Mouse (Mus musculus) intestine, postnatal 0 days (tissue): Measurements from ENCODE around the gene Gsk3b. TPM values are rescaled to one million over a fixed set of nuclear protein-coding genes. Genes with fewer than 3 reads are reported as not detected.
A peak's percentile ranks its signal among the peaks of the same experiment; 100 is the strongest.

Experiments
- ATAC-seq: fragments of 200-750 bp; cut with Nextera tagmentation; 2 replicates; pipeline ENCODE4 v1.8.0; 2017; ENCODE audit warnings: mild to moderate bottlenecking, moderate TSS enrichment, moderate library complexity
- H3K27ac ChIP-seq: fragments of 300-500 bp; sonication (generic); 2 replicates; pipeline ENCODE4 v1.5.1; 2014; ENCODE audit warnings: mild to moderate bottlenecking, low read depth, low read length, moderate library complexity
- H3K27me3 ChIP-seq: fragments of 300-500 bp; sonication (generic); replicated peaks from 2 replicates; pipeline ENCODE4 v1.6.1; 2014; ENCODE audit warnings: low read length, mixed read lengths; ENCODE audit not compliant: control insufficient read depth, insufficient read depth
- H3K36me3 ChIP-seq: fragments of 300-500 bp; sonication (generic); 2 replicates; pipeline ENCODE4 v1.6.1; 2014; ENCODE audit warnings: mild to moderate bottlenecking, moderate library complexity; ENCODE audit not compliant: control insufficient read depth, insufficient read depth
- H3K4me1 ChIP-seq: fragments of 300-500 bp; sonication (generic); replicated peaks from 2 replicates; pipeline ENCODE4 v1.6.1; 2014; ENCODE audit warnings: antibody characterized with exemption, low read length, mixed read lengths; ENCODE audit not compliant: control insufficient read depth, insufficient read depth
- H3K4me2 ChIP-seq: fragments of 300-500 bp; sonication (generic); replicated peaks from 2 replicates; pipeline ENCODE4 v1.6.1; 2014; ENCODE audit warnings: low read depth, mild to moderate bottlenecking, moderate library complexity
- H3K4me3 ChIP-seq: fragments of 300-500 bp; sonication (generic); 2 replicates; pipeline ENCODE4 v1.5.1; 2014; ENCODE audit warnings: low read depth, low read length
- H3K9ac ChIP-seq: fragments of 300-500 bp; sonication (generic); 2 replicates; pipeline ENCODE4 v1.6.1; 2014; ENCODE audit warnings: mild to moderate bottlenecking, low read depth, low read length
- H3K9me3 ChIP-seq: fragments of 300-500 bp; sonication (generic); 2 replicates; pipeline ENCODE4 v1.6.1; 2016; ENCODE audit warnings: mixed run types; ENCODE audit not compliant: control insufficient read depth
- CTCF ChIP-seq: sonication (generic); IDR thresholded peaks from 2 replicates; pipeline ENCODE4 v1.5.1; 2016; ENCODE audit warnings: low read depth, mild to moderate bottlenecking, control low read depth, antibody characterized with exemption, moderate library complexity
- WGBS: fragments of 180-500 bp; shearing (Covaris S2); extraction: QIAGEN DNeasy Blood & Tissue Kit; methylation state at CpG from one replicate; pipeline ENCODE4 v1.1.7; 2014; 5-methylcytosine and 5-hydroxymethylcytosine counted together
- polyA plus RNA-seq: library from polyadenylated mRNA; unstranded; fragments of >200 nt; fragmentation: Nextera tagmentation; extraction: Ambion mirVana; gene quantifications from 2 replicates; pipeline ENCODE4 v1.2.1, GENCODE M21; 2015

Gene Gsk3b
- polyA plus RNA-seq, 1 experiment from 2014 or later = 27.0 TPM

GRCm38 (mm10) chr16:38097521-38097920 is 8.7 kb downstream of the Gsk3b start:
- H3K27ac ChIP-seq = peak overlapping the region; percentile 5; the same call in 1 of the 2 replicates
- no peak overlapping the region for H3K9ac ChIP-seq
- no peak overlapping the region for H3K4me2 ChIP-seq
- peaks cover 9% of the 10 kb centered on the region; the same call in 1 of the 2 replicates for H3K4me1 ChIP-seq
- H3K9me3 ChIP-seq = no peaks in the 10 kb centered on the region
- WGBS = 69% methylated on average over 9 of the region's 9 CpGs
- ATAC-seq = no peak
- H3K36me3 ChIP-seq = 0 out of 2 replicates have a peak, but pooled peaks cover 4% of the 10 kb centered on the region
- TF ChIP-seq CTCF = no peak
- H3K4me3 ChIP-seq = no peak overlapping the region
- H3K27me3 ChIP-seq = no peaks in the 10 kb centered on the region

DNA sequence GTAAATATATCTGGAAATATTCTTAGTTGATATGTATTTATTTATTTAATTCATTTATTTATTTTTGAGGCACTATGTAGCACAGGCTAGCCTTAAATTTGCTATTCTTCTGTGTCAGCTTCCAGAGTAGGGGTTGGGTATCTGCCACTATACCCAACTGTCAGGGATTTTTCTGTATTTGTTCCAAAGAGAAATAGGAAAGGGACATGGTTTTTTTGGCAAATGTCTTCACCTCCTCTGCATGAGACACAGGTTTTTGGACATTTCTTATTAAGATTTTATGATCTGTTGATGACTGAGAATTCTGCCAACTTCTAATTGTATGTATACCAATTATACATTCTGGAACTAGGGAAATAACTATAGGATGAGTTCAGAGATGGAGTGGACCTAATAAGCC is 10.5 kb downstream of the Gsk3b start:
- TF ChIP-seq CTCF = no peak

GRCm38 (mm10) chr16:38100569-38100968 is 11.8 kb downstream of the Gsk3b start:
- ATAC-seq = peak; percentile 81
- H3K36me3 ChIP-seq = 0 out of 2 replicates have a peak, but pooled peaks cover 4% of the 10 kb centered on the region
- H3K4me3 ChIP-seq = no peak overlapping the region
- peak overlapping the region; percentile 68 for H3K27ac ChIP-seq
- H3K9ac ChIP-seq = no peak overlapping the region
- H3K4me2 ChIP-seq = no peak overlapping the region
- no peaks in the 10 kb centered on the region for H3K27me3 ChIP-seq
- TF ChIP-seq CTCF = no peak
- 33% methylated on average over 2 of the region's 2 CpGs for WGBS
- no peaks in the 10 kb centered on the region for H3K9me3 ChIP-seq
- 0 out of 2 replicates have a peak, but pooled peaks cover 3% of the 10 kb centered on the region for H3K4me1 ChIP-seq

More for the DNA sequence above, 10.5 kb downstream of the Gsk3b start:
- no peak for ATAC-seq
- Histone ChIP-seq H3K9ac (no peak overlapping the region), H3K27ac (no peak overlapping the region), H3K4me3 (no peak overlapping the region), H3K27me3 (no peaks in the 10 kb centered on the region), H3K36me3 (0 out of 2 replicates have a peak, but pooled peaks cover 4% of the 10 kb centered on the region), H3K9me3 (no peaks in the 10 kb centered on the region), H3K4me2 (no peak overlapping the region), H3K4me1 (0 out of 2 replicates have a peak, but pooled peaks cover 5% of the 10 kb centered on the region)

DNA sequence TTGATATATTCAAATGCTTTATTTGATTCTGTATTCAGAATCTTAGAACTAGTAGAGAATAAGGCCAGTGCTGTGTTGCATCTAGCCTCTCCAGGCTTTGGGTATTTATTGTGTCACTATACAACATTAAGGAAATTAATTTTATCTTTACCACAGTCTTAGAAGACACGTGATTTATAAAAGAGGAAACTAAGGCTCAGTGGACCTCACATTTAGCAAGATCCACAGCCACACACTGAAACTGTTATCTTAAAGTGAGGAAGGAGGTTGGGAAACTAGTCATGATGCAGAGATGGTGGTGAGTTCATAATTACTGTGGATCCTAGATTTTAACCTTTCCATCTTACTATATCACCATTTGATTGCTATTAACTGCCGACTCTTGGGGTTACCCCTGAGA is 16.7 kb downstream of the Gsk3b start:
- WGBS = 77% methylated on average over 2 of the region's 2 CpGs
- Histone ChIP-seq H3K4me3 (no peak overlapping the region), H3K4me1 (0 out of 2 replicates have a peak, but pooled peaks cover 3% of the 10 kb centered on the region), H3K9ac (no peak overlapping the region), H3K27ac (no peak overlapping the region), H3K36me3 (no peaks in the 10 kb centered on the region; the same call in 1 of the 2 replicates), H3K27me3 (no peaks in the 10 kb centered on the region), H3K9me3 (no peaks in the 10 kb centered on the region), H3K4me2 (no peak overlapping the region)
- no peak for TF ChIP-seq CTCF
- ATAC-seq = no peak

GRCm38 (mm10) chr16:38106542-38106941 is 17.7 kb downstream of the Gsk3b start:
- Histone ChIP-seq H3K4me2 (no peak overlapping the region), H3K27me3 (no peaks in the 10 kb centered on the region), H3K9ac (no peak overlapping the region), H3K36me3 (no peaks in the 10 kb centered on the region; the same call in 1 of the 2 replicates), H3K27ac (no peak overlapping the region), H3K9me3 (no peaks in the 10 kb centered on the region), H3K4me1 (0 out of 2 replicates have a peak, but pooled peaks cover 3% of the 10 kb centered on the region), H3K4me3 (no peak overlapping the region)
- no peak for TF ChIP-seq CTCF
- WGBS = 76% methylated on average over 3 of the region's 3 CpGs
- no peak for ATAC-seq

- H3K27me3 ChIP-seq = no peaks in the 10 kb centered on the region
- ATAC-seq = no peak
- no peak overlapping the region for H3K4me3 ChIP-seq
- H3K9ac ChIP-seq = no peak overlapping the region
- H3K4me1 ChIP-seq = 0 out of 2 replicates have a peak, but pooled peaks cover 3% of the 10 kb centered on the region
- no peak for TF ChIP-seq CTCF
- H3K36me3 ChIP-seq = peaks cover 3% of the 10 kb centered on the region; the same call in 1 of the 2 replicates
- WGBS = 84% methylated on average over 9 of the region's 9 CpGs
- H3K4me2 ChIP-seq = no peak overlapping the region
- no peak overlapping the region for H3K27ac ChIP-seq
- H3K9me3 ChIP-seq = no peaks in the 10 kb centered on the region
Measured at GRCm38 (mm10) chr16:38110001-38110400, 21.2 kb downstream of the Gsk3b start.
